Mouse (Mus musculus) neural tube, embryonic 13.5 days (tissue): ENCODE data around the gene Per2. TPM values are rescaled to one million over a fixed set of nuclear protein-coding genes. Genes with fewer than 3 reads are reported as not detected.

Experiments used
- ATAC-seq: fragments of 200-750 bp; cut with Nextera tagmentation; 2 replicates; pipeline ENCODE4 v1.8.0; 2017; ENCODE audit warnings: low read depth, mild to moderate bottlenecking, moderate TSS enrichment, moderate library complexity
- H3K27ac ChIP-seq: fragments of 300-500 bp; sonication (generic); replicated peaks from 2 replicates; pipeline ENCODE4 v1.5.1; 2015; ENCODE audit warnings: moderate library complexity, mild to moderate bottlenecking, inconsistent platforms
- H3K27me3 ChIP-seq: fragments of 300-500 bp; sonication (generic); 2 replicates; pipeline ENCODE4 v1.6.1; 2015; ENCODE audit warnings: mild to moderate bottlenecking, inconsistent platforms
- H3K36me3 ChIP-seq: fragments of 300-500 bp; sonication (generic); 2 replicates; pipeline ENCODE4 v1.6.1; 2015; ENCODE audit warnings: mild to moderate bottlenecking, inconsistent platforms
- H3K4me1 ChIP-seq: fragments of 300-500 bp; sonication (generic); replicated peaks from 2 replicates; pipeline ENCODE4 v1.6.1; 2015; ENCODE audit warnings: inconsistent platforms
- H3K4me2 ChIP-seq: fragments of 300-500 bp; sonication (generic); 2 replicates; pipeline ENCODE4 v1.6.1; 2015; ENCODE audit warnings: inconsistent platforms, mild to moderate bottlenecking, moderate library complexity
- H3K4me3 ChIP-seq: fragments of 300-500 bp; sonication (generic); 2 replicates; pipeline ENCODE4 v1.5.1; 2015; ENCODE audit warnings: mild to moderate bottlenecking, inconsistent platforms
- H3K9ac ChIP-seq: fragments of 300-500 bp; sonication (generic); 2 replicates; pipeline ENCODE4 v1.6.1; 2015; ENCODE audit warnings: moderate library complexity, mild to moderate bottlenecking, inconsistent platforms
- H3K9me3 ChIP-seq: fragments of 300-500 bp; sonication (generic); 2 replicates; pipeline ENCODE4 v1.6.1; 2016; ENCODE audit warnings: inconsistent platforms
- WGBS: fragments of 180-500 bp; shearing (Covaris S2); methylation state at CpG from one replicate; pipeline ENCODE4 v1.1.7; 2015; 5-methylcytosine and 5-hydroxymethylcytosine counted together
- polyA plus RNA-seq: library from polyadenylated mRNA; unstranded; fragments of >200 nt; fragmentation: Nextera tagmentation; extraction: Ambion mirVana; gene quantifications from 2 replicates; pipeline ENCODE4 v1.2.1, GENCODE M21; 2015

The Per2 gene
- polyA plus RNA-seq, 1 experiment from 2014 or later = 3.3 TPM

- H3K4me1 ChIP-seq = 0 out of 2 replicates have a peak, but pooled peaks cover 3% of the 10 kb centered on the region
- H3K9me3 ChIP-seq = no peaks in the 10 kb centered on the region
- no peak overlapping the region for H3K9ac ChIP-seq
- H3K36me3 ChIP-seq = no peaks in the 10 kb centered on the region
- H3K4me3 ChIP-seq = no peak overlapping the region
- no peaks in the 10 kb centered on the region for H3K27me3 ChIP-seq
- no peak for ATAC-seq
- no peak overlapping the region for H3K27ac ChIP-seq
- 54% methylated on average over 23 of the region's 23 CpGs for WGBS
- H3K4me2 ChIP-seq = no peak overlapping the region
These were observed 53.5 kb downstream of the Per2 start for GRCm38 (mm10) chr1:91405406-91406169.

GRCm38 (mm10) chr1:91404976-91405375 lies 54.1 kb downstream of the Per2 start:
- Histone ChIP-seq H3K4me2 (no peak overlapping the region), H3K4me1 (no peaks in the 10 kb centered on the region), H3K27ac (no peak overlapping the region), H3K36me3 (no peaks in the 10 kb centered on the region), H3K27me3 (no peaks in the 10 kb centered on the region), H3K4me3 (no peak overlapping the region), H3K9ac (no peak overlapping the region), H3K9me3 (no peaks in the 10 kb centered on the region)
- WGBS = 35% methylated on average over 1 of the region's 1 CpGs
- no peak for ATAC-seq

GRCm38 (mm10) chr1:91398260-91399062 lies 60.7 kb downstream of the Per2 start, which contains the start of gene Ilkap:
Gene Ilkap (minus strand): TSS chr1:91398815.
- Histone ChIP-seq H3K9me3 (no peaks in the 10 kb centered on the region), H3K4me1 (peaks cover 33% of the 10 kb centered on the region), H3K27ac (peak within 1 kb of the TSS; percentile 92), H3K27me3 (no peaks in the 10 kb centered on the region), H3K9ac (peak within 1 kb of the TSS; percentile 91), H3K36me3 (peaks cover 14% of the 10 kb centered on the region), H3K4me3 (peak within 1 kb of the TSS; percentile 75), H3K4me2 (peak within 1 kb of the TSS; percentile 85)
- peak; percentile 96 for ATAC-seq
- WGBS = under 1% methylated on average over 71 of the region's 91 CpGs

- H3K27me3 ChIP-seq = no peaks in the 10 kb centered on the region
- peak; percentile 4; the same call in 1 of the 2 replicates for ATAC-seq
These were observed 61.2 kb downstream of the Per2 start for GRCm38 (mm10) chr1:91397927-91398259.

GRCm38 (mm10) chr1:91390369-91390768 lies 68.8 kb downstream of the Per2 start:
- Histone ChIP-seq H3K4me1 (peaks cover 7% of the 10 kb centered on the region), H3K27me3 (no peaks in the 10 kb centered on the region), H3K9me3 (no peaks in the 10 kb centered on the region), H3K36me3 (peaks cover 75% of the 10 kb centered on the region), H3K9ac (no peak overlapping the region), H3K4me3 (no peak overlapping the region), H3K4me2 (no peak overlapping the region), H3K27ac (no peak overlapping the region)
- WGBS = 91% methylated on average over 5 of the region's 5 CpGs
- no peak for ATAC-seq

More at GRCm38 (mm10) chr1:91397927-91398259, 61.2 kb downstream of the Per2 start:
- Histone ChIP-seq H3K27ac (peak overlapping the region; percentile 92), H3K4me3 (peak overlapping the region; percentile 75), H3K9me3 (no peaks in the 10 kb centered on the region), H3K4me1 (peaks cover 33% of the 10 kb centered on the region), H3K36me3 (peaks cover 20% of the 10 kb centered on the region), H3K4me2 (peak overlapping the region; percentile 85), H3K9ac (peak overlapping the region; percentile 91)
- 2% methylated on average over 12 of the region's 12 CpGs for WGBS

GRCm38 (mm10) chr1:91381091-91381471 lies 78.0 kb downstream of the Per2 start:
- no peaks in the 10 kb centered on the region for H3K27me3 ChIP-seq
- H3K4me1 ChIP-seq = no peaks in the 10 kb centered on the region
- no peak overlapping the region for H3K27ac ChIP-seq
- ATAC-seq = no peak
- no peak overlapping the region for H3K9ac ChIP-seq
- no peak overlapping the region for H3K4me2 ChIP-seq
- H3K36me3 ChIP-seq = peaks cover 94% of the 10 kb centered on the region
- no peaks in the 10 kb centered on the region for H3K9me3 ChIP-seq
- 94% methylated on average over 4 of the region's 4 CpGs for WGBS
- no peak overlapping the region for H3K4me3 ChIP-seq

GRCm38 (mm10) chr1:91380453-91381090 lies 78.6 kb downstream of the Per2 start:
- no peak overlapping the region for H3K27ac ChIP-seq
- no peaks in the 10 kb centered on the region for H3K27me3 ChIP-seq
- H3K9ac ChIP-seq = no peak overlapping the region
- H3K36me3 ChIP-seq = peaks cover 96% of the 10 kb centered on the region
- no peaks in the 10 kb centered on the region for H3K4me1 ChIP-seq
- ATAC-seq = peak; percentile 53; the same call in 1 of the 2 replicates
- no peaks in the 10 kb centered on the region for H3K9me3 ChIP-seq
- H3K4me3 ChIP-seq = no peak overlapping the region
- 58% methylated on average over 7 of the region's 7 CpGs for WGBS
- H3K4me2 ChIP-seq = no peak overlapping the region

GRCm38 (mm10) chr1:91373414-91373835 lies 85.7 kb downstream of the Per2 start:
- 92% methylated on average over 6 of the region's 6 CpGs for WGBS
- H3K9me3 ChIP-seq = no peaks in the 10 kb centered on the region
- no peak overlapping the region for H3K4me2 ChIP-seq
- H3K27ac ChIP-seq = no peak overlapping the region
- 0 out of 2 replicates have a peak, but pooled peaks cover 2% of the 10 kb centered on the region for H3K27me3 ChIP-seq
- H3K4me1 ChIP-seq = no peaks in the 10 kb centered on the region
- no peak for ATAC-seq
- H3K36me3 ChIP-seq = peaks cover 87% of the 10 kb centered on the region
- H3K9ac ChIP-seq = no peak overlapping the region
- H3K4me3 ChIP-seq = no peak overlapping the region

GRCm38 (mm10) chr1:91370055-91370454 lies 89.1 kb downstream of the Per2 start:
- Histone ChIP-seq H3K36me3 (peaks cover 53% of the 10 kb centered on the region), H3K4me1 (peaks cover 11% of the 10 kb centered on the region), H3K27ac (no peak overlapping the region), H3K9me3 (no peaks in the 10 kb centered on the region), H3K9ac (no peak overlapping the region), H3K4me3 (no peak overlapping the region), H3K4me2 (no peak overlapping the region), H3K27me3 (peaks cover 30% of the 10 kb centered on the region)
- no peak for ATAC-seq
- 80% methylated on average over 23 of the region's 23 CpGs for WGBS

- Histone ChIP-seq H3K27me3 (peaks cover 32% of the 10 kb centered on the region), H3K36me3 (peaks cover 46% of the 10 kb centered on the region), H3K9me3 (0 out of 2 replicates have a peak, but pooled peaks cover 2% of the 10 kb centered on the region), H3K9ac (no peak overlapping the region), H3K4me3 (no peak overlapping the region), H3K27ac (no peak overlapping the region), H3K4me2 (no peak overlapping the region), H3K4me1 (peaks cover 11% of the 10 kb centered on the region)
- ATAC-seq = no peak
- 79% methylated on average over 4 of the region's 4 CpGs for WGBS
These were observed 89.7 kb downstream of the Per2 start for GRCm38 (mm10) chr1:91369408-91369807.

- no peak overlapping the region for H3K4me2 ChIP-seq
- no peak for ATAC-seq
- H3K9me3 ChIP-seq = peaks cover 5% of the 10 kb centered on the region
- peaks cover 11% of the 10 kb centered on the region for H3K4me1 ChIP-seq
- WGBS = 93% methylated on average over 3 of the region's 3 CpGs
- H3K36me3 ChIP-seq = peaks cover 25% of the 10 kb centered on the region
- no peak overlapping the region for H3K4me3 ChIP-seq
- H3K27me3 ChIP-seq = peaks cover 32% of the 10 kb centered on the region
- H3K9ac ChIP-seq = no peak overlapping the region
- no peak overlapping the region for H3K27ac ChIP-seq
These were observed 91.8 kb downstream of the Per2 start for GRCm38 (mm10) chr1:91367295-91367694.
